Mouse (Mus musculus): ENCODE data around the gene Pikfyve. TPM values are rescaled to one million over a fixed set of nuclear protein-coding genes. Genes with fewer than 3 reads are reported as not detected.

Gene Pikfyve
- polyA plus RNA-seq, 1 experiment: 0.92 TPM

- H3K27me3 ChIP-seq (ENCODE audit: control insufficient read depth): peaks cover 9% of the 10 kb centered on the region
- TF ChIP-seq GATA1 (IDR thresholded peaks at IDR 0.05; ENCODE audit: low read length) (no peak), TAL1 (IDR thresholded peaks at IDR 0.05; ENCODE audit: low read length) (no peak)
- no peaks in the 10 kb centered on the region for H3K9me3 ChIP-seq (ENCODE audit: control insufficient read depth, low read length)
- no peaks in the 10 kb centered on the region for H3K4me1 ChIP-seq (ENCODE audit: control insufficient read depth)
- H3K36me3 ChIP-seq (ENCODE audit: control insufficient read depth): no peaks in the 10 kb centered on the region
- no peak overlapping the region for H3K4me3 ChIP-seq (replicated peaks)
These were observed 127.9 kb downstream of the Pikfyve start for GRCm38 (mm10) chr1:65314054-65315021.

DNA sequence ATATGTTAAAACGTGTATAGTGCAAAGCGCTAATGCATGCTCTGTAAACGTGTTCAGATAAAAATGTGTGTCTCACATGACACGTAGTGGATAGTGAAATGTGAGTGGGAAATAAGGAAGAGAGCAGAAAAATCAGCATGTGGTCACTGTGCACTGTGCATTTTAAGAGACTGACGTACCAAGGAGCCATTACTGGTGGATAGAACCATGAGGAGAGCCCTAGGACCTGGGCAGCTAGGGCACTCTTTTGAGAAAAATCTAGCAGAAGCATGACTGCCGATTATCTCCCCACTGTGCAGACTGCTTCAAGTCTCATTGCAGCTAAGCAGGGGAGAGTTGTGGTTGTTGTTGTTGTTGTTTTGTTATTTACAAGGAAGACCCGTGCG lies 128.5 kb downstream of the Pikfyve start:
- Histone ChIP-seq H3K27me3 (ENCODE audit: control insufficient read depth) (peaks cover 9% of the 10 kb centered on the region), H3K36me3 (ENCODE audit: control insufficient read depth) (no peaks in the 10 kb centered on the region), H3K9me3 (ENCODE audit: control insufficient read depth, low read length) (no peaks in the 10 kb centered on the region), H3K4me3 (replicated peaks) (no peak overlapping the region), H3K4me1 (ENCODE audit: control insufficient read depth) (no peaks in the 10 kb centered on the region)
- TF ChIP-seq TAL1 (IDR thresholded peaks at IDR 0.05; ENCODE audit: low read length) (no peak), GATA1 (IDR thresholded peaks at IDR 0.05; ENCODE audit: low read length) (no peak)

Other genes with a start within 250 kb of the Pikfyve start
- gene Plekhm3, start 229.9 kb upstream of the Pikfyve start, polyA plus RNA-seq (2012): 0.03 TPM in 2 replicates
- not detected in 2 replicates for gene Akr1cl, start 153.9 kb upstream of the Pikfyve start, polyA plus RNA-seq (2012)
- gene Cryge, start 135.5 kb upstream of the Pikfyve start, polyA plus RNA-seq (2012): not detected in 2 replicates
- gene Crygd, start 123.2 kb upstream of the Pikfyve start, polyA plus RNA-seq (2012): not detected in 2 replicates
- gene Crygc, start 113.0 kb upstream of the Pikfyve start, polyA plus RNA-seq (2012): not detected in 2 replicates
- not detected in 2 replicates for gene Crygb, start 104.4 kb upstream of the Pikfyve start, polyA plus RNA-seq (2012)
- gene Cryga, start 83.3 kb upstream of the Pikfyve start, polyA plus RNA-seq (2012): not detected in 2 replicates
- gene Gm28845, start 67.1 kb upstream of the Pikfyve start, polyA plus RNA-seq (2012): not detected in 2 replicates
- gene D630023F18Rik, start 63.5 kb upstream of the Pikfyve start, polyA plus RNA-seq (2012): not detected in 2 replicates
- gene Idh1, start 183 bp upstream of the Pikfyve start, polyA plus RNA-seq (2012): not detected in 2 replicates
- not detected in 2 replicates for gene Pth2r, start 95.4 kb downstream of the Pikfyve start, polyA plus RNA-seq (2012)

Measured in erythroblast, embryonic 14.5 days (primary cell).